Mouse (Mus musculus): ENCODE results near the gene 4931440F15Rik.
"Not testable (repeated sequence)": the region's sequence is repeated elsewhere in the genome, so short reads cannot be mapped to it uniquely, and the experiment has no call there.

GRCm38 (mm10) chr11:29825271-29825718 lies at the start of gene 4931440F15Rik:
- TF ChIP-seq CTCF (IDR thresholded peaks at IDR 0.05; ENCODE audit: control insufficient read depth, insufficient read depth, insufficient replicate concordance, low read depth, low read length); POLR2A (IDR thresholded peaks at IDR 0.05; ENCODE audit: control insufficient read depth, low read depth, low read length): not testable (repeated sequence)

All from testis, adult 2 months (tissue).